Mouse (Mus musculus) right cerebral cortex, postnatal 10 days (tissue): ENCODE data around the gene Taf8.
"Not testable (repeated sequence)": the region's sequence is repeated elsewhere in the genome, so short reads cannot be mapped to it uniquely, and the experiment has no call there.

Experiments used
- DNase-seq, 2 experiments: peaks; one replicate each; pipeline ENCODE4 v3.0.0; 2021; ENCODE audit warnings: low spot score in 2 of 2

Taf8 gene

DNA sequence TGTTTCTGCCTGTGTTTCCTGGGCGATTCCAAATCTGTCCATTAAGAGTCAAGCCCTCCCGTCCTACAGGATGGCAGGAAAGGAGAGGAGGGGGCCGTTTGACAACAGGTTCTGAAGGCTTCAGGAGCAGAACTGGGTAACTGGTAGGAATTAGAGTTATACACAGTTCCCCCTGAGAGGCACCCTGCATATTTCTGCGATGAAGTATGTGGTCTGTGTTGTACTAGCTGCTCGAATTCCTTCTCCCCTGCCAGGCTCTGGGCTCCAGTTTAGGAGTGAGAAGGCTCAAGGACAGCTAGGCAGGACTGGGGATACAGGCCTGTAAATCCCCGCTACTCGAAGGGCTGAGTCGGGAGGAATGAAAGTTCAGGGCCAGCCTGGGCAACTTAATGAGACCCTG, 16.1 kb upstream of the Taf8 start:
- no peak for DNase-seq

DNA sequence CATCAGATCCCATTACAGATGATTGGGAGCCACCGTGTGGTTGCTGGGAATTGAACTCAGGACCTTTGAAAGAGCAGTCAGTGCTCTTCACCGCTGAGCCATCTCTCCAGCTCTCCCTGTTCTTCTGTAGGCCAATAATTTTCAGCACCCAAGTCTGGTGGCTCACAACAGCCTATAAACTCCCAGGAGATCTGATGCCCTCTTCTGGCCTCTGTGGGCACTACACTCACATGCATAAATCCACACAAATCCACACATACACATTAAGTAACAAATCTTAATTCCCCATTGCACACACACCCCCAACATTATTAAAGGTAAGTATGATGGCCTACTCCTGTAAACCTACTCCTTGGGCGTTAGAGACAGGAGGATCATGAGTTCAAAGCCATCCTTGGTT, 14.1 kb upstream of the Taf8 start:
- DNase-seq = no peak

DNA sequence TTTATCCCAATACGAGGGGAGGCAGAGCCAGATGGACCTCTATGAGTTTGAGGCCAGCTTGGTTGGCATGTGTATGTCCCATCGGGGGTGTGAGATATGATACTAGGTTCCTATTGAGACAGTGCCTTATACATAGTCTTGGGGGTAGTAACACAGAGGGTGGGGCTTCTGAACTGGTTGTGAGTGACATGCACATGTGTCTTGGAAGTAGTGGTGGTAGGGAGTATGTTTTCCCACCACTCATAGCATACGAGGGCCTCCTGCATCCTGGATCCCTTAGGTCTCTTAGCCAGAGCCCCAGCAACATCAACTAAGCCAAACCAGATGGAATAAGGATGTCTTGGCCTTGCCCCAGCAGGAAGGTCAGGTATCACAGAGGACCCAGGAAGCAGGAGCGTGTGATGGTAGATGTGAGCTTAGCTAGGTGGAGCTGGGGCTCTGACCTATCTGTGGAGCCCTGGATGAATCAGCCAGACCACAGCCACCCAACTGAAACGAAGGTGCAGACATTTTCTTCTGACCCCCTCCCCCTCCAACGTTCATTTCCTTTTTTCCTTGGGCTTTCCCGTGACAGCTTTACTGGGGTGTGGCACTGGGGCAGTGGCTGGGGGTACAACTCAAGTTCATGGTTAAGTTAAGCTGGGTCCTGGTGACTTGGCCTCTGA, 13.2 kb upstream of the Taf8 start:
- no peak for DNase-seq

DNA sequence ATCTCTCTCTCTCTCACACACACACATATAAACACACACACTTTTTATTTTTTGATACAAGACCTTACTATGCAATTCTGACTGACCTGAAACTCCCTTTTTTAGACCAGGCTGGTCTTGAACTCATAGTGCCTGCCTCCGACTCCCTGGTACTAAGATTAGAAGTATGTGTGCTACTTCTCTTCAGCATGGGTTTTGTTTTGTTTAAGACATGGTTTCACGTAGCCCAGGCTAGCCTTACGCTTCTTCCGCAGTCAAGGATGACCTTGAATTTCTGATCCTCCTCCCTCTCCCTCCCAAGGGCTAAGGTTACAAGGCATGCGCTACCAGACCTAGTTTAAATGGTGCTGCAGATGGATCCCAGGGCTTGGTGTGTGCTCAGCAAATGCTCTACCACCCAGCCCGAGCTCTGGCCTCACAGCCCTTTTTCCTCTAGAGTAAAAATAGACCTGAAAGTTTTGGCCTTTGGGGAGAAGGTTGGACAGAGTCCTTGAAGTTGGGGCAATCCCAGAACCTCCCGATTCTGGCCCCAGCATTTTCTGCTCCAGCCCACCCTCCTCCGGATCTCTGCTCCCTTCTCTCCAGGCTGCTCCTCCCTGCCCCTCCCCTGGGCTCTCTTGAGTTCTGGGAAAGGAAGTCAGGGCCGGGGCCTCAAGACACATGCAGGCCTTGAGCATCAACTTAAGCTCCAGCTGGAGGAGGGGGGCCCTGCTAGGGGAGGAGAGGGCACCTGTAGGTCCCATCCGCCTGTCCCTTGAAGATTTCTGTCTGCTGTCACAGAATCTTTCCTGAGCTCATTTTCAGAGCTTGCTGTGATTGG, 11.1 kb upstream of the Taf8 start:
- no peak for DNase-seq

DNA sequence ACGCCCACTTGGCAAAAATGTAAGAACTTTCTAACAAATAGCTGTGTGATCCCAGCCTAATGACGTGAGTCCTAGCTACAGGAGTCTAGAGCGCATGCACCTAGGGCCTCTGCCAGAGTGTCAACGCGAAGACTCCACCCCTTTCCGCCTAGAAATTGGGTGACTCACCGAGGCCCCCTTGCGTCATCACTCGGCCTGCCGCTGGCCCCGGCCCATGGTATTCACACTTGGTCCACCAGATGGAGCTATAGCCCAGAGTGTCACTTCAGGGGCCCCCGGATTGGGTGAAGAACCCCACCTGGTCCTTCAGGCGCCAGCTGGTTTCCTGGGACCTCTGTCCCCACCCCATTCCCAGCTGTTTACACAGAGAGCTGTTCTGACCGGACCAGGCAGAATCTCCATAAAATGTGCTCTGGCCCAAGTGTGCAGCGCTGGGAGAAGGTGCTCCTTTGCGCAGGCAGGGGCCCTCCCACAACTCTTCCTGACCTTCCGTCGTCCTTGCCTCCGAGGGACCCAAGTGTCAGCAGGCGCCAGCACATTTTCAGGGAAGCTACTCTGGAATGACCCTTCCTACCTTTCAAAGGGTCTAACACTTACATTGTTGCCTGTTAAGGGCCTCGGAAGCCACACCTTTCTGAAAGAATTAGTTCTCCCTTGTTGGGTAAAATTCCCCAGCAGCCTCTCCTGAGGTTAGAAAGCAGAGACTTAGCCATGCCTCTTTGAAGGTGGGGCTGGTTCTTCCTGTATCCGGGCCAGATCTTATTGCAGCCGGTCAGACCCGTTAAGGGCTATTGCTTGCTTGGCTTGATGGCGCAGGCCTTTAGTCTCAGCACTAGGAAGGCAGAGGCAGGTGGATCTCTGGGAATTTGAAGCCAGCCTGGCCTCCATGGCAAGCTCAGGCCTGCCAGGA, 9.3 kb upstream of the Taf8 start:
- peak; percentile 94 for DNase-seq

DNA sequence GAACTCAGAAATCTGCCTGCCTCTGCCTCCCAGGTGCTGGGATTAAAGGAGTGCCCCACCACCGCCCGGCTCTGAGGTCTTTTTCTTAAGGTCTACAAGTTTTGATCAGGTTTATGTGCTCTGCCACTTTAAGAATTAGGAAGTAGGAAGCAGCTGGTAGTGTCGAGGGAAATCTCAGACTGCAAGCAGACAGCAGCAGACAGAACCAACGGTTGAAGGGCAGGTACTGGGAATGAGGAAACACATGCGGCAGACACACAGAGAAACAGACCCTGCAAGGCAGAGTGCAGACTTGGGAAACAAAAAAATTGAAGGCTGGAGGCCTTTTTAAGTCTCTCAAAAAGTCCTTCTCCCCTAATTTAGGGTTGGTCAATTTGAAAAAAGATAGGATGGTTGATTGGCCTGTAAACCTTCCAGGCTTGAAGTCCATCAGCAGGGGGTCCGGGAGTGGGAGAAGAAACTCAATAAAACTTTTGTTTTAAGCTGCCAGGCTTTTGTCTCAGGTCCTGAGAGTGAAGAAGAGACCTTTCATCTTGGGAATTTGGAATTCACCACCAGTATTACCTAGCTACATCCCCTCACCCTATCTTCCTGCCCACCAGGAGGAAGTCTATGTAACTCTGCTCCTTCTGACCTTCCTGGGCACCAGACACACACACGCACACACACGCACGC, 7.1 kb upstream of the Taf8 start:
- DNase-seq = no peak

DNA sequence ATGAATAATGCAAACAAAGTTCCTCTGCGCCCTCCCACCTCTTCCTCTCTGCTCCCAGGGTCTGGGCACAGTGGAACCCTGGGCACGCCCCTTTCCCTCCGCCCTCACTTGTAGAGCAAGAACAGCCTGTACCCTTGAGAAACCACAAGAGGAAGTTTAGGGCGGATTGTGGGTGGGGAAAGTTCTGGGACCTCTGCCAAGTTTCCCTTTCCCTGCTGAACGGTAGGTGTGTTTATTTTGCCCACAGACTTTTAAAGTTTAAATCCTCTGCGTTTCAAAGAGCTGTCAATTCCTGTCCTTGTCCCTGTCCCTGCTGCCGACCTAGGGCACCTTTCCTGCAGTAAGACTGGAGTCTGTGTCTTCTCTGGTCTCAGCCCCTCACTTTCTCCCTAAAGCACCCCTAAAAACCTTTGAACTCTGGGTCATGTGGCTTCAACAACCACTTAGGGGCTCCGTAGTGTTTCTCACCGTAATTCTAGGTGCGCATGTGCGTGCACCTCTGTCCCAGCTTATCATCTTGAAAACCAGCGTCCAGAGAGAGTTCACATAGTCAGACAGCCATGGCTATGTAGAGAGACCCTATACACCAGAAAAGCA, 6.0 kb upstream of the Taf8 start:
- DNase-seq = peak; percentile 88 to 90

DNA sequence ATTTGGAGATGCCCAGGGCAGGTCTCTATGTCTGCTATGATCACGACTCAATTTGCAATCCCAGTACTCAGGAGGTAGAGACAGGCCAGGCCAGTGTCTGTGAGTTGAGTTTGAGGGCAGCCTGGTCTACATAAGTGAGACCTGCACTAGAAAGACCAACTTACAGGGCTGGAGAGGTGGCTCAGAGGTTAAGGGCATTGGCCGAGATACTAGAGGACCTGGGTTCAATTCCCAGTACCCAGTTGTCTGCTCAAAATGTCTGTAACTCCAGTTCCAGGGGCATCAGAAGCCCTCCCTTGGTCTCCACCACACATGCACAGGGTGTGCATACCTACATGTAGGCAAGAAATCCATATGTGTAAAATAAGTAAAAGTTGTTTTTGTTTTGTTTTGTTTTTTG, 5.4 kb upstream of the Taf8 start:
- DNase-seq = no peak

DNA sequence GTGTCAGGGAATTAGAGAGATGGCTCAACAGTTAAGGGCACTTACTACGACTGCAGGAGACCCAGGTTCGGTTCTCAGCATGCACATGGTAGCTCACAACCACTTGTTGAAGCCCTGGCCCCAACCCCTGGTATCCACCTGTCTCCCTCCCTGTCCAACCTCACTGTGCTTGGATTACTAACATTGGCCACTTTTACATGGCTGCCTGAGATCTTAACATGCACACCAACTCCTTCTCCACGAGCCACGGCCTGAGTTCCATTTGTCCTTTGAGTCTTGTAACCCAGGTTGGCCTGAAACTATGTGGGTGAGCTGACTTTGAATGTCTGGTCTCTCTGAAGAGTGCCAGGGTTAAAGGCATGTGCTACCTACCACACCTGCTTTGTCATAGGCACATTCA, 4.6 kb upstream of the Taf8 start:
- DNase-seq = no peak

DNA sequence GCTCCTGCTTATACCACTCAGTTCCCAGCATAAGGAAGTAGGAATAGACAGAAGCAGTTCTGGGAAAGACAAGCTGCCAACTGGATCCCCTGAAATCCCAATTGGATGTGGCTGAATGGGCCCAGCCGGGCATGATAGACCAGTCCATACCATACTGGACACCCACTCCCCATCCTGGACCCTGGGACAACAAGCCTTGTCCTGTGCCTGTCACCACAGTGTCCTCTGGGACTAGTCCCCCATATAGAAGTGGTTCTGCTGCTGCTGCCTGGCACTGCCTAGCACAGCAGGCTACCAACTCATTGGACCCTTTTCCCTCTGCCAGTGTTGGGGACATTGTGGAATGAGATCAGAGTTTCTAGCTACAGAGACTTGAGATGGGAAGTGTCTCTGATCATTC, 4.0 kb upstream of the Taf8 start:
- no peak for DNase-seq

DNA sequence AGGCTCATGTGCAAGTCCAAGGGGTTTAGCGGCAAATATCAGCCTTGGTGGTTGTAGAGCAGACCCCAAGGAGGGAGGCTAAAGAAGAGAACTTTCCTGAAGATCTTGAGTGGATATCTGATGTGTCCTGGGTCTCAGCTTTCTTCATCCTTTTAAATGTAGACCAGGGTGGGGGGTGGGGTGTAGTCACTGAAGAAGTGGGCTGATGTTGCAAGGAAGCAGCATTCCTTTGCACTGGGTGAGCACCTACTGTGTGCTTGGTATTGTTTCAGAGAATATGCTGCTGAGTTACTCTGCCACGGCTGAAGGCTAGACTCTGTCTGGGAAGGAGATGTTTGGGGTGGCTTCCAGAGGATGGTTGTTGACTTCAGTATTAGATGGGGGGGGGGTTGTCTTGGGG, 3.5 kb upstream of the Taf8 start:
- no peak for DNase-seq

DNA sequence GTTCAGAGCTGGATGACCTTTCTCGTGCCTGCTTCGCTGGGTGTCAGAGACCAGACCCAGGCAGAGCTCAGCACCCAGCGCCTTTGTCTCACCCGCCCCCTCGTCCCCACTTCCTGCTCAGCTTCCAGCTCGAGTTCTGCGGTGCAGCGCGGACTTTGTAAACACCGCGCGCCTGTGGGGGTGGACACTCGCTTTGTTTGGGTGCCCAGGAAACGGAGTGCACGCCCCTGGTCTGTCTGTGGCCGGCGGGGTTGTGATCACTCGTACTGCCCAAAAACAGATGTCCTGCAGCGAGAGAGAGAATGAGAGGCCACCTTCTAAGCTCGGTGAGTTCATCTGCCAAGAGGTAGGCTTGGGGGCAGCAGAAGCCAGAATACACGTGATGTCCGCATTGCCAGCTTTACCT, 2.9 kb upstream of the Taf8 start, which contains the start of gene Ccnd3:
Gene Ccnd3, plus strand, starts transcription at position 111 of the 406 bp plus-strand sequence.
- DNase-seq = peak; percentile 63 to 74

DNA sequence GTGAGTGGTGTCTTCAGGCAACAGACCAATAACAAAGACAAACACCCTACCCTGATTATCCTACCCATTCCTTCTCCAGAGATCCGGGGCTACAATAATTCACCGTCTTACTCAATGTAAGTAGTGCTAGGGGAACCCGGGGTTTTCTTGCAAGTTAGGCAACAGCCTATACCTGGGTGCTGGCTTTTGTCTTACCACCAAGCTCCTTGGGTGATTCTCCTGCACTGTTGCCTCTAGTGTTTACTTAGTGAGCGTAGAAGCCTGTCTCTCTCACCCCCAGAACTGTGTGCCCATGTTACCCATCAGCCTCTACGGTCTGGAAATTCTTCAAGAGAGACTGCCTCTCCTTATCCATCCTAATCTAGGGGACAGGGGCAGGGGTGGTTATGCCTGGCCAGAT, 2.1 kb upstream of the Taf8 start:
- no peak for DNase-seq

DNA sequence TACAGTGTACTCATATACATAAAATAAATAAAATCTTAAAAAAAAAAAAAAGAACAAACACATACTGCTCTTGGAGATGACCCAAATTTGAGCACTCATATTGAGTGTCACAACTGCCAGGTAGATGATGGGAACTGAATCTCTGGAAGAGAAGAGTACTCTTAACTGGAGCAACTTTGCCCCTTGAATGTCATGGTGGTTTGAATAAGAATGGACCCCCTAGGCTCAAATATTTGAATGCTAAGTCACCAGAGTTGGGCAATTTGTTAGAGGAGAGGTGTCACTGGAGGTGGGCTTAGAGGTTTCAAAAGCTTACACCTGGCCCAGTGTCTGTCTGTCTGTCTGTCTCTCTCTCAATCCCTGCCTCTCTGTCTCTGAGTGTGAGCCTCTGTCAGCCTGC, 1.6 kb upstream of the Taf8 start:
- no peak for DNase-seq

DNA sequence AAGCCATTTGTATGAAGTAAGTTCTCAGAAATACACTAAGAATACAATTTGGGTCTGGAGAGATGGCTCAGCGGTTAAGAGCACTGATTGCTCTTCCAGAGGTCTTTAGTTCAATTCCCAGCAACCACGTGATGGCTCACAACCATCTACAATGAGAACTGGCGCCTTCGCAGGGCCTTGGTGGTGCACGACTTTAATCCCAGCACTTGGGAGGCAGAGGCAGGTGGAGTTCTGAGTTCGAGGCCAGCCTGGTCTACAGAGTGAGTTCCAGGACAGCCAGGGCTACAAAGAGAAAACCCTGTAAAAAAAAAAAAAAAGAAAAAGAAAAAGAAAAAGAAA, 584 bp upstream of the Taf8 start:
- not testable (repeated sequence) for DNase-seq

DNA sequence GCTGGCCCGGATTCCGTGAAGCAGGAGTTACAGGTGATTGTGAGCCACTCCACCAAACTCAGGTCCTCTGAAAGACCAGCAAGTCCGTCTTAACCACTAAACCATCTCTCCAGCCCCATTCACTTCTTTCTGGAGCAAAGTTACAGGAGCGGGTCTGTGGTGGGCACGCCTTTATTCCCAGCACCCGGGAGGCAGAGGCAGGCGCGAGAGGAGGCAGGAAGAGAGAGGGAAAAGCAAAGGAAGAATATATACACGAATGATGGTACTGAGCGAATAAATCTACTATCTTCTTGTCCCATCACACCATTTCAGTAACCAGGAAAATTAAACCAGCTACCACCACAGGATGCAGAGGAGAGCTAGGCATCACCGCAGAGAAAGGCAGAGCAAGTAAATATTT, 561 bp downstream of the Taf8 start:
- DNase-seq = no peak

DNA sequence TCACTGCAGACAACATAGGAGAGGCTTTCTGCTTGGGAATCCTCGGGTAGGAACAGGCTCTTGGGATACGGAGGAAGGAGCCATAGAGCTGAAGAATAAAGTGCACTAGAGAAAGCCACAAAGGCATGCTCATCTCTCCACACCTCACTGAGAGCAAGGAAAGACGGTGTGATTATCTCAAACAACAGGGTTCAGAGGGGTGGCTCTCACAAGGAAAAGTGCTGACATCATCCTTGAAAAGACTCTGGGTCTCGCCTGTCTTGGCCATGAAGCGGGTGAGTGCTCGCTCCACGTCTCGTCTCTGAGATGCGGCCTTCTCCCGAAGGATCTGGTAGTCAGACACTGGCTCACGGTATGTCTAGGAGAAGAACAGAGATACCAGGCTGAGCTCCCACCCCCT, 8.0 kb downstream of the Taf8 start:
- DNase-seq = no peak

DNA sequence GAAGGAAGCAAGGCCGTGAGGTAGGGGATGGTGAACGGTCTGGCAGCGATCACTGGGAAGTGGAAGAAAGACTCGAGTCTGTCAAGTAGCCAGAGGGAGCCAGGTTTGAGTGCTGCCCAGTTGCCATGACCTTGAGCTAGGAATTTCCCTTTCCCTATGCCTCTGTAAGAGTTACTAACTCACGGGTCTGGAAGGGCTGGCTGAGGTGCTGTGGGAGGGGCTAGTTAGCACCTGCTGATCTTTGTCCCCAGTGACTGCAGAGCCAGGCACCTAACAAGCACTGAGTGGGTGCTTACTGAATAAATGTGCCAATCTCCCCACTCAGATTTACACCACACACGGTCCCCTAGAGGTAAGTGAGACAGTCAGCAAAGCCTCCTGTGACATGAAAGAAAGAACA, 8.4 kb downstream of the Taf8 start:
- no peak for DNase-seq

DNA sequence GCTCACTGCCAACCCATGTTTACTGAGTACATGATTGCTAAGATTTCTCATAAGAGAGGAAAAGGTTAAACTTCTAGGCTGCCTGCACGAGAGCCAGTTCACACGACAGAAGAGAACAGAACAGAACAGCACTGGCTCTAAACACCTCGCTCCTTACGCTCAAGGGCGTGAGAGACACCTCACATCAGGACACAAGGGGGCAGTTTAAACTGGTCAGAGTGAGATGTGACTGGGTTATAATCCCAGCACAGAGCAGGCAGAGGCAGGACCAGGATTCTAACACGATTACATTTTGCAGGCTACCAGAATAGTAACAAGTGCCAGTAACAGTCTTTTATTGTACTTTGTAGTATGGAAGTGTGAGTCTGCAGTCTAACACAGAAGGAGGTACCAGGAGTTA, 9.4 kb downstream of the Taf8 start:
- DNase-seq = no peak

DNA sequence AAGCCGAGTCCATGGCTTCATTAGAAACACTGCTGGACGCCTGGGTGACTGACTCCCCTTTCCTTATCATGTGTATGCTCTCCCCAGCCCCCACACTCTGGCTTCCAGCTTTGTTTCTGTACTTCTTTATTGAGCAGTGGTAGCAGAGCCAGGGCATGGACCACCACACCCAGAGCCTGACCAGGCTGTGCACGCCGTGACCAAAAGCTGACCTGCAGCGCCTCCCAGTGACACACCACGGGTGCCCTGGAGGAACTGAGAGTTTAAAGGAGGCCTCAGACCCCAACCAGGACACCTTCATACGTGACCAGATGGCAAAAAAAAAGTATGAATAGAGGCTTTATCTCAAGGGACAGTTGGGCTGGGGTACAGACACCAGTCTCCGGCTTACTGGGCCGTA, 11.3 kb downstream of the Taf8 start:
- no peak for DNase-seq

DNA sequence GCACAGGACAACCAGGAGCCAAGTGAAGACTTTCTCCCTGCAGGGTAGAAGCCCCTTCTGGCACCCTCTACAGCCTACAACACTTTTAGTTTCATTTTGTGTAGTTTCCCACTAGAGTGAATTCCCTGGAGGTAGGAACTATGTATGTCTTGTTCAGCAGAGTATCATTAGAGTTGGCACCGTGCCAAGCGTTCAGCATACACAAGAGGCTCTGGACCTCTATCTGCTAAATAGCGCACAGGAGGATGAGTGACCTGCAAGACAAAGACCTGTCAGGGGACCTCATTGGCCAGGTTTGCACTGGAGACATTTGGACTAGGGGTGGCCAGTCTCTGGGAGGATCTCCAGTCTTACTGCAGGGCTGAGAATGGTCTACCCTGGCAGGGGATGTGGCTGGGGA, 16.3 kb downstream of the Taf8 start:
- no peak for DNase-seq

DNA sequence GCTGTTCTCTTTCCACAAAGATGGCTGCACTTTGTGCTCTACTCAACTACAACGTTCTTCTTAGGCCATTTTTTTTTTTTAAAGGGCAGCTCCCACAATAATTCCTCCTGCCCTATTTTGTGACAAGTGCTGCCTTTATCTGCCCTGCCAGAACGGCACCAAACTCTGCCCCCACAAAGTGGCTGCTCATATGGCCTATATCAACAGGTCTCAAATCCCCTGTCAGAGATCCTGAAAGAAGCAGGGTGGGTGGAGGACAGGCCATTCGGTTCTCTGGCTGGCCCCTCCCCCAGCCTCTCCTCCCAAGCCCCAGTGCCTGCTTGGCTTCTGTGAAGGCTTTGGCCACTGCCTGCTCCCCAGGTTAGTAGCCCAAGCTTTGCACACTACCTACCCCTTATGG, 17.1 kb downstream of the Taf8 start:
- DNase-seq = no peak
